8 mouse cellular contexts compared by ENCODE assay signal in the genomic region with DNA sequence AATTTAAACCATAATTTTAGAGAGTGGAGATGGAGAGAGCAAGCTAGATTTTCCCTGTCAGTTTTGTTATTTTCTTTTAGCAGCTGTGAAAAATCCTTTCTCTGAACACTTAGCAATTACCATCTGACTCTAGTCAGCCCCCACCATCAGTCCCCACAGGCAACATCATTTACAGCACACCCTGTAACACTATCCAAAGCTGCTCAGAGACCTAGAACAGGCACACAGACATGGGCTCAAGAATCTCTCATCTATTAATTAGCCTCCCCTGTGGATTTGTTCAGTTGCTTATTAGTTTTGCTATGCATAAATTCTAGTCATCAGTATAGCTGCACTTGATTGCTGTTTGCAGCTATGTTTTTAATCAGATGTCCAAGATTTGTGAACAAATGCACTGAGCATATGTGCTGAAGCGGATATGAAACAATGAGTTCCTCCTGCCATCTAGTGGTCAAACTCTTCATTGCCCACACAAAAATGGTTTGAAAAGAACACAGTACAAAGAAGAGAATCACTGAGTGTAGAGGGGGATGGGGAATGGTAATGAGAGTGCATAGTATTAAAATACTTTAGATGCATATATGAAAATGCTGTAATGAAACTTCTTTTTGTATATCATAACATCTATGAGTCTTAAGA.
DNase-seq lines count a peak whose midpoint lies in the region; ATAC-seq and TF ChIP-seq lines count a peak whose summit lies in the region.

No protein-coding gene starts in this region.

- intact Hi-C loops in left cerebral cortex, postnatal 14 days (cut with DNase I), result loop anchor here (5.0 kb wide), 1 partner anchor 582 kb away; no protein-coding TSS in a partner anchor

- TF ChIP-seq CTCF in cerebellum, adult 2 months (IDR thresholded peaks at IDR 0.05; ENCODE audit: borderline replicate concordance, insufficient read depth, low read depth, low read length), result peak; percentile 26; the same call in 1 of the 2 replicates

- peak in 1 of 2 experiments; percentile 9 for DNase-seq in cerebellum, adult 2 months
- no peak for DNase-seq in cerebellum, adult 9-11 months
- peak; percentile 57 to 68 for DNase-seq in right cerebral cortex, adult 2 months (ENCODE audit: low spot score in 2 of 2)
- DNase-seq in right cerebral cortex, postnatal 4 days, result no peak
- DNase-seq in left cerebral cortex, postnatal 14 days (ENCODE audit: low spot score in 2 of 2), result peak; percentile 76 to 77
- DNase-seq in retina, postnatal 7 days (ENCODE audit: low read depth, low spot score), result peak; percentile 40
- DNase-seq in ovary, postnatal 10 days (ENCODE audit: low spot score), result no peak

- H3K4me3 ChIP-seq in cerebellum, adult 2 months (replicated peaks; ENCODE audit: insufficient read depth, low read depth, low read length), result no peak overlapping the region

- H3K27ac ChIP-seq in cerebellum, adult 2 months (ENCODE audit: insufficient read depth, low read length), result no peak overlapping the region

- no peak for TF ChIP-seq POLR2A in cerebellum, adult 2 months (IDR thresholded peaks at IDR 0.05; ENCODE audit: borderline replicate concordance, insufficient read depth, low read length)

- no peaks in the 10 kb centered on the region for H3K4me1 ChIP-seq in cerebellum, adult 2 months (ENCODE audit: control insufficient read depth, insufficient read depth, low read length)

- peak; percentile 37 to 51; a peak in 2 of 4 replicates for ATAC-seq in hematopoietic stem cell, adult 5-6 weeks (replicated peaks in 1 of 2; ENCODE audit: insufficient read depth in 1 of 2, low FRiP score in 2 of 2, low TSS enrichment in 1 of 2, low read depth in 1 of 2, poor library complexity in 2 of 2, severe bottlenecking in 2 of 2)

- H3K27me3 ChIP-seq in cerebellum, adult 2 months (ENCODE audit: control insufficient read depth, insufficient read depth, low read length), result no peaks in the 10 kb centered on the region; the same call in 1 of the 2 replicates

- 20% methylated on average over 1 of the region's 1 CpGs for WGBS in cerebellum, adult 2 months

Comparison
In these comparisons a context has a peak if more than half of its experiments do, and no peak if none do; other contexts are left out.
1. DNase-seq: peak in right cerebral cortex, adult 2 months (2 of 2), left cerebral cortex, postnatal 14 days (2 of 2) and retina, postnatal 7 days (single experiment); none in cerebellum, adult 9-11 months (single experiment), right cerebral cortex, postnatal 4 days (single experiment) and ovary, postnatal 10 days (single experiment).